Mouse (Mus musculus) limb, embryonic 15.5 days (tissue): Measurements from ENCODE around the gene Zfp281. TPM values are rescaled to one million over a fixed set of nuclear protein-coding genes. Genes with fewer than 3 reads are reported as not detected.
A peak's percentile ranks its signal among the peaks of the same experiment; 100 is the strongest.

Experiments used
- ATAC-seq: fragments of 200-750 bp; cut with Nextera tagmentation; 2 replicates; pipeline ENCODE4 v1.8.0; 2017; ENCODE audit warnings: low read depth, moderate TSS enrichment; ENCODE audit not compliant: insufficient number of reproducible peaks, low FRiP score, low TSS enrichment
- H3K27ac ChIP-seq: fragments of 300-500 bp; sonication (generic); 2 replicates; pipeline ENCODE4 v1.5.1; 2015; ENCODE audit warnings: moderate library complexity, mild to moderate bottlenecking, inconsistent platforms
- H3K27me3 ChIP-seq: fragments of 300-500 bp; sonication (generic); 2 replicates; pipeline ENCODE4 v1.6.1; 2015; ENCODE audit warnings: inconsistent platforms
- H3K36me3 ChIP-seq: fragments of 300-500 bp; sonication (generic); 2 replicates; pipeline ENCODE4 v1.6.1; 2015; ENCODE audit warnings: inconsistent platforms
- H3K4me1 ChIP-seq: fragments of 300-500 bp; sonication (generic); 2 replicates; pipeline ENCODE4 v1.6.1; 2015; ENCODE audit warnings: inconsistent platforms
- H3K4me2 ChIP-seq: fragments of 300-500 bp; sonication (generic); 2 replicates; pipeline ENCODE4 v1.6.1; 2015; ENCODE audit warnings: mild to moderate bottlenecking, inconsistent platforms
- H3K4me3 ChIP-seq: fragments of 300-500 bp; sonication (generic); 2 replicates; pipeline ENCODE4 v1.5.1; 2015; ENCODE audit warnings: mild to moderate bottlenecking, inconsistent platforms
- H3K9ac ChIP-seq: fragments of 300-500 bp; sonication (generic); 2 replicates; pipeline ENCODE4 v1.6.1; 2015; ENCODE audit warnings: inconsistent platforms
- H3K9me3 ChIP-seq: fragments of 300-500 bp; sonication (generic); 2 replicates; pipeline ENCODE4 v1.6.1; 2016; ENCODE audit warnings: inconsistent platforms
- WGBS: fragments of 180-500 bp; shearing (Covaris S2); methylation state at CpG from one replicate; pipeline ENCODE4 v1.1.7; 2015; 5-methylcytosine and 5-hydroxymethylcytosine counted together
- polyA plus RNA-seq: library from polyadenylated mRNA; unstranded; fragments of >200 nt; fragmentation: Nextera tagmentation; extraction: Ambion mirVana; gene quantifications from 2 replicates; pipeline ENCODE4 v1.2.1, GENCODE M21; 2015

The Zfp281 gene
- polyA plus RNA-seq, 1 experiment from 2014 or later = 17.3 TPM

DNA sequence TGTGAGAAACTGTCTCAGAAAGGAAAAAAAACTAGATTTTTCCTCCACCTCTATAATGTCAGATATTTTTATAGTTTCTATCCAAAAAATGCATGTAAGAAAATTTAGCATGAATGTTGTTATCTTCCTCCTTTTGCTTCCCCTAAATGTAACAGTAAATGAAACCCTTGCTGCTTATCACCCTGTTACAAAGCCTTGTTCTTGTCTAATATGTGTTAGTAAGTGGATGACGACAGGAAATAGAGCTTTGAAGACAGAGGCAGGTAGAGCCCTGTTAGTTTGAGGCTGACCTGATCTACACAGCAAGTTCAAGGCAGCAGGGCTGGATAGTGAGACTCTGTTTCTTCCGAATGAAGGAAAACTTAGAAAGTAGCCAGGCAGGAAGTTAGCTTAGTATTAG lies 14.5 kb downstream of the Zfp281 start:
- Histone ChIP-seq H3K4me1 (no peaks in the 10 kb centered on the region), H3K27ac (no peak overlapping the region), H3K9me3 (no peaks in the 10 kb centered on the region), H3K27me3 (no peaks in the 10 kb centered on the region), H3K4me2 (no peak overlapping the region), H3K4me3 (no peak overlapping the region), H3K36me3 (no peaks in the 10 kb centered on the region), H3K9ac (no peak overlapping the region)
- 71% methylated on average over 2 of the region's 2 CpGs for WGBS
- no peak for ATAC-seq

DNA sequence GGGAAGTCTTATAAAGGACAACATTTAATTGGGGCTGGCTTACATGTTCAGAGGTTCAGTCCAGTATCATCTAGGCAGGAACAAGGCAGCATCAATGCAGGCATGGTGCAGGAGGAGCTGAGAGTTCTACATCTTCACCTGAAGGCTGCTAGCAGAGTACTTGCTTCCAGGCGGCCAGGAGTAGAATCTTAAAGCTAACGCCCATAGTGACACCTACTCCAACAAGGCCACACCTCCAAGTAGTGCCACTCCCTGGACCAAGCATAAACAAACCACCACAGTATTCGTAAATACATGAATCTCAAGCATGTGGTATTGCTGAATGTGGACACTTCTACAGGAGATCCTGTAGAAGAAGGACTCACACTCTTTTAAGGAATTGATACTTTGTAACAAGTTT lies 18.0 kb downstream of the Zfp281 start:
- no peak overlapping the region for H3K4me2 ChIP-seq
- H3K9me3 ChIP-seq = no peaks in the 10 kb centered on the region
- no peak for ATAC-seq
- H3K36me3 ChIP-seq = no peaks in the 10 kb centered on the region
- H3K27ac ChIP-seq = no peak overlapping the region
- H3K4me1 ChIP-seq = 0 out of 2 replicates have a peak, but pooled peaks cover 4% of the 10 kb centered on the region
- 66% methylated on average over 3 of the region's 3 CpGs for WGBS
- no peak overlapping the region for H3K4me3 ChIP-seq
- H3K27me3 ChIP-seq = no peaks in the 10 kb centered on the region
- no peak overlapping the region for H3K9ac ChIP-seq

DNA sequence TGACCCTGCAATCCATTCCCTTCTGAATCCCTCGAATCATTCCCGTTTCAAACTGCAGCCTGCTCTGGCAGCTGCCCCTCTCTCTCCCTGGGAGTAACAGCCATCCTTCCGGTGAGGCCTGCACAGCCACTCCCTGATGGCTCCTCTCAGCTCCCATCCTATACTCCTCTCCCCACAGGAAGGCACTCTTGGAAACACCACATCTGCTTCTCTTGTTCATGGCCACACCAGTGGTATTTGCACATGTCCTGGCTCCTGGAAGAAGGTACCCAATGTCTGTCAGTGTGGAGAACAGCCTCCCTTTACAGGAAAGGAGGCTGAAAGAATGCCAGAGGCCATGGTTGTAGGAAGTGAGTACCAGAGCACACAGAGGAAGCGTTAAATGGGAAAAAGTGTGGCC lies 19.8 kb downstream of the Zfp281 start:
- H3K9me3 ChIP-seq = no peaks in the 10 kb centered on the region
- no peak for ATAC-seq
- H3K9ac ChIP-seq = no peak overlapping the region
- 0 out of 2 replicates have a peak, but pooled peaks cover 4% of the 10 kb centered on the region for H3K4me1 ChIP-seq
- 32% methylated on average over 4 of the region's 4 CpGs for WGBS
- H3K4me2 ChIP-seq = no peak overlapping the region
- no peak overlapping the region for H3K27ac ChIP-seq
- no peaks in the 10 kb centered on the region for H3K36me3 ChIP-seq
- H3K27me3 ChIP-seq = no peaks in the 10 kb centered on the region
- no peak overlapping the region for H3K4me3 ChIP-seq

DNA sequence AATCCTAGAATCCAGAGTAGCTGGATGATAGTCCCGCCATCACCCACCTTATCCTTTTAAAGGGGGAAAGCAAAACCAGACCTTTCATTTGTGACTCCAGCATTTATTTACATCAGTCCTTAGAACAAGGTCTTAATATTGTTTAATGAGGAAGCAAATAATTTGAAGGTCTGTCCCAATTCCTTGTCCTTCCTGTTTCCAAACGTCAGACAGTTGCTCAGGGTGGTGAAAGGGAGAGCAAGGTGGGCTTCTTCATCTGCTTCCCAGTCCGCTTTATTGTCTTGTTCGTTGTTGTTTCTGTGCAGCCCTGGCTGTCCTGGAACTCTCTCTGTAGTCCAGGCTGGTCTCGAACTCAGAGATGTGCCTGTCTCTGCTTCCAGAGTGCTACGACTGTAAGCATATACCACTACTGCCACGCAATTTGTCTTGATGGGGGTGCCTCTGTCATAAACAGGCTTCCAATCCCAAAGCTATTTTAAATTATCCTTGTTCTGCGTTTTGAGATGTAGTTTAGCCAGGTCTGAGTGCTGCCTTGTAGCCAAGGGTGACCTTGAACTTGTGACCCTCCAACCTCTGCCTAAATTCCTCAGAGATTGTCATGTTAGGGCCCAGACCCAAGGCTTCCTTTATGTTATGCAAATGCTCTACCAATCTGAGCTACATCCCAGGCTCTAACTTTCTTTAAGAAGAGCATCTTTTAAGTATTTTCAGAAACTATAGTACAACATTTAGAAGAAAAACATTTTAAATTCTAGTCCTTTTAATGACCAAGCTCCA lies 21.3 kb downstream of the Zfp281 start:
- WGBS = 81% methylated on average over 8 of the region's 8 CpGs
- Histone ChIP-seq H3K9me3 (no peaks in the 10 kb centered on the region), H3K4me2 (no peak overlapping the region), H3K27me3 (no peaks in the 10 kb centered on the region), H3K27ac (no peak overlapping the region), H3K4me1 (0 out of 2 replicates have a peak, but pooled peaks cover 4% of the 10 kb centered on the region), H3K36me3 (no peaks in the 10 kb centered on the region), H3K4me3 (no peak overlapping the region), H3K9ac (no peak overlapping the region)
- ATAC-seq = no peak

DNA sequence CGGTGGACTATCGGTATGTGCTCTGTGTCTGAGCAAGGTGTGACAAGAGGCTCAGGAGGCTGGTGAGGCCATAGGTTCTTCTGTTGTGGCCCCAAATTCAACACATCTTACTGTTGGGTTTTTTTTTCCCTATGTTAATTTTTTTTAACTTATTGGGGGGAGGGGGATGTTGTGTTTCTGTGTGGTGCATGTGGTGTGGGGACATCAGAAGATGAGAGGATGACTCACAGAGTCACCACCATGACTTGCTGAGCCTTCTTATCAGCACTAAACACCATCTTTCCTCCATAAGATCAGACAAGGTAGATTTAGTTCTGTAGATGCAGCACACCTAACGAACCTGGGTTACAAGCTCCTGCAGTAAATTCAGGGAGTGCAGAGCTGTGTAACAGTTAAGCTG lies 27.4 kb downstream of the Zfp281 start:
- Histone ChIP-seq H3K4me3 (no peak overlapping the region), H3K27me3 (no peaks in the 10 kb centered on the region), H3K27ac (no peak overlapping the region), H3K4me2 (no peak overlapping the region), H3K36me3 (no peaks in the 10 kb centered on the region), H3K9me3 (no peaks in the 10 kb centered on the region), H3K4me1 (no peaks in the 10 kb centered on the region), H3K9ac (no peak overlapping the region)
- WGBS = 81% methylated on average over 3 of the region's 3 CpGs
- no peak for ATAC-seq

DNA sequence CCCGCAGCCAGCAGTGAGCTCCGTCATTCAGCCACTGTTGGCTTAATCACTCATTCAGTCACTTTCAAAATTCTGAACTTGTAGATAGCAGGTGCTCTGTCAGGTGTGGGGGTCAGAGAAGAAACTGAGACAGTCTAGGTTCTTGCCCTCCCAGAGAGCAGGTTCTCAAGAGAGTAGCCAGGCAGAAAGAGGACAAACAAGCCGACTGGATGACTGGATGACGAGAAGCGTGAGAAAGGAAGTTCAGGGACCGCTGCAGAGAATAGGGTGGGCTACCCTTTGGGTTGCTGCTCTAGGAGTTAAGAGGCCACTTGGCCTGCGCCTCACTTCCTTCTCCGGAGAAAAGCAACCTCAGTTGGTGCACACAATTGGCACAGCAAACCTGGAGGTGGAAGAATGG lies 28.8 kb downstream of the Zfp281 start:
- H3K9me3 ChIP-seq = no peaks in the 10 kb centered on the region
- H3K4me1 ChIP-seq = no peaks in the 10 kb centered on the region
- no peaks in the 10 kb centered on the region for H3K27me3 ChIP-seq
- H3K27ac ChIP-seq = no peak overlapping the region
- no peaks in the 10 kb centered on the region for H3K36me3 ChIP-seq
- WGBS = 81% methylated on average over 8 of the region's 8 CpGs
- H3K9ac ChIP-seq = no peak overlapping the region
- no peak overlapping the region for H3K4me3 ChIP-seq
- H3K4me2 ChIP-seq = no peak overlapping the region
- ATAC-seq = no peak

DNA sequence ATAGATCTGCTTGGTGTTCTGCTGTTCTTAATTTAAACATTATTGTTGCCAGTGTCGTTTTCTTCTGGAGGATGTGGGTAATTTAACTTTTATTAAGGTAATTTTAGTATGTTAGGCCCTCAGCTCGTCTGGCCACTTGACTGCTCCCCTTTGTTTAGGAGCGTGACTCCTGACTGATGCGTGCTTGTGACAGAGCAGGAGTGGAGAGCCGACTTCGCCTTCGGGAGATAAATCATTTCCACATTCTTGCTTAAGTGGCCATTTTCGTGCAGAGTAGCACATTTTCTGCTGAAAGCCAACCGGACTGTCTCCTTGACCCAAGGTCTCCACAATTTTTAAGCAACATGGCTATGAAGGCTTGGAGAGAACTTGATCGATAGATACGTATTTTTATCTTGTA lies 29.7 kb downstream of the Zfp281 start:
- H3K9me3 ChIP-seq = no peaks in the 10 kb centered on the region
- H3K4me1 ChIP-seq = no peaks in the 10 kb centered on the region
- H3K36me3 ChIP-seq = no peaks in the 10 kb centered on the region
- no peak overlapping the region for H3K4me2 ChIP-seq
- H3K9ac ChIP-seq = no peak overlapping the region
- H3K27me3 ChIP-seq = no peaks in the 10 kb centered on the region
- ATAC-seq = no peak
- 40% methylated on average over 11 of the region's 11 CpGs for WGBS
- no peak overlapping the region for H3K4me3 ChIP-seq
- H3K27ac ChIP-seq = no peak overlapping the region

DNA sequence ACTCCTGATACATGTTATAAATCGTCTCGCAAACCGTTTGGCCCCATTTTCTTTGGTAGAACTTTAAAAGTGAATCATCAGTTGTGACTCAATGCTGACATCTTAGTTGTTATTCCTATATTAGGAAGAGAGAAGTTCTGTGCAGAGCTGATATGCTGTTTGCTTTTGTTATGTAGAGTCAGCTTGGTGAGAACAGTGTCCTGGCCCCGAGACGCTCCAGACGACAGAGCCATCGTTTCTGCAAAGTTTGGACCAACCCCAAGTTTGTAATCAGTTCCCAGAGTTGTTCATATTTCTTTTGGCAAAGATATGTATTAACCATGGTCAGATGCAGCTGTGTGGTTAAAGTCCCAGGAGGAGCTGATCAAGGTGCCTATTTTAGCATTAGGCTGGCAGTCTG lies 31.9 kb downstream of the Zfp281 start:
- Histone ChIP-seq H3K9me3 (no peaks in the 10 kb centered on the region), H3K27ac (no peak overlapping the region), H3K4me1 (peaks cover 3% of the 10 kb centered on the region; the same call in 1 of the 2 replicates), H3K4me2 (no peak overlapping the region), H3K9ac (no peak overlapping the region), H3K4me3 (no peak overlapping the region), H3K27me3 (no peaks in the 10 kb centered on the region), H3K36me3 (no peaks in the 10 kb centered on the region)
- whole genome bisulfite sequencing = 63% methylated on average over 7 of the region's 7 CpGs
- ATAC-seq = no peak

DNA sequence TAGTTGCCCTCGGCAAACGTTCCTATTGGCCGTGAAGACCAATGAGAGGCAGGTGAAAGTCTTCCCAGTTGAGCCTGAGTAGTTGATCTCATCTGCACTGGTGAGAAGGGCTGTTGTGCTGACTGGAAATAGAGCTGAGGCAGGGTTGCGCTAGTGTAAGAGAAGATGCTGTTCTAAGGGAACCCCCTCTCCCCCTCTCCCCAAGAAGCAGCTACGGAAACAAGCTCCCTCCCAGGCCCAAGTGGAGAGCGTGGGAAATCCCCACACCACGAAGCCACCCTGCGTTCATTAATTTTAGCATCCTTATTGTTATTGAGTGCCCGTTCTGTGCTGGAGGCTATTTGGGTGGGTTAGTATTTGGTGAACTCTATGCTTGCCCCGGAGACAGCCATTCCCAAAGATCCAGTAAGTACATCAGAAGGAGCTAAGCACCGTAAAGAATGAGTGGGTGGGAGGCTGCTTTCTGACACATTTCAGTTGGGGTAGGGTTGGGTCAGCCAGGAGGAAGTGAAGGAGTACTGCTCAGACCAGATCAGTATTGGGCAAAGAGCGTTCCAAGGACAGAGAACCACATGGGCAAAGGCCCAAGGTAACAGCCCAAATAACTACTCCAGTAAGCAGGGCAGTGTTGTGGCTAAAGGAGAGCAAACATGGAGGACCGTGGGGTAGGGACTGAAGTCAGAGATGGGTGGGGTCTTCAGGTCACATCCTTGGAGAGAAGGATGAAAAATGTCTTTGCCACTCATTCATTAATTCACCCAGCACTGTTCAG lies 33.9 kb downstream of the Zfp281 start:
- Histone ChIP-seq H3K4me3 (no peak overlapping the region), H3K9ac (no peak overlapping the region), H3K4me1 (peaks cover 9% of the 10 kb centered on the region; the same call in 1 of the 2 replicates), H3K4me2 (no peak overlapping the region), H3K27me3 (no peaks in the 10 kb centered on the region), H3K9me3 (no peaks in the 10 kb centered on the region), H3K27ac (no peak overlapping the region), H3K36me3 (no peaks in the 10 kb centered on the region)
- 90% methylated on average over 13 of the region's 13 CpGs for WGBS
- ATAC-seq = no peak

DNA sequence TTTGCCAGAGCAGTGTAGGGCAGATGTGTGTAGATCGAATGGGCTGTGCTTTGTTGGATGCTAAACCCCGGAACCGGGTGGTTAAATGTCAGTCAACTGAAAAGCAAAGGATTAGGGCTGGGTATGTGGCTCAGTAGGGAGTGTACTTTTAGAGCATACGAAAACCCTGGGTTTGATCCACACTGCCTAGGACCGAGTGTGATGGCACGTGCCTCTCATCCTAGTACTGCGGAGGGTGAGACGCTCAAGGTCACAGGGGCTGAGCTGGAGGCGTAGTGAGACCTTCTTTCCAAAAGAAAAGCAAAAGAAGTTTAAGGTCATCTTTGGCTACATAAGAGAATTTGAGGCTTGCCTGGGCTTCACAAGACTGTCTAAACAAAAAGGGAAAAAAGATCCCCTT lies 34.6 kb downstream of the Zfp281 start:
- Histone ChIP-seq H3K4me1 (peaks cover 9% of the 10 kb centered on the region; the same call in 1 of the 2 replicates), H3K9me3 (no peaks in the 10 kb centered on the region), H3K27ac (no peak overlapping the region), H3K4me3 (no peak overlapping the region), H3K36me3 (no peaks in the 10 kb centered on the region), H3K4me2 (no peak overlapping the region), H3K9ac (no peak overlapping the region), H3K27me3 (no peaks in the 10 kb centered on the region)
- no peak for ATAC-seq
- WGBS = 87% methylated on average over 9 of the region's 9 CpGs

DNA sequence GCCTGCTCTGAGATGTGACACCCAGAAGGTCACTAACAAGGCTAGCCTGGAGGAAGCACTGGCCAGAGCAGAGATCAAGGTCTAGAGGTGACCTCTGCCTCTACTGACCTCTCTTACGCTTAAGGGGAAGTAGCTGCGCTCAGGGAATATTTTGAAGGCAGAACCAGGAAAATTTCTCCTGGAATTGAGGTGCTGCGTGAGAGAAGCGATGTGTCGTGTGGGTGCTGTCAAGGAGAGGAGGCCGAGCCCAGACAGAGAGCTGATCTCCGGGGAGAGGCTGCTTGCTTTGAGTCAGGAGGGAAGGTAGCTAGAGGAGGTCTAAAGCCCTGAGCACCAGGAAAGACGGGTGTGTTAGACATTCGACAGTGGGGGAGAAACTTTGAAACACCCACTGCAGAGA lies 35.2 kb downstream of the Zfp281 start:
- H3K9me3 ChIP-seq = no peaks in the 10 kb centered on the region
- no peak overlapping the region for H3K27ac ChIP-seq
- WGBS = 68% methylated on average over 9 of the region's 9 CpGs
- no peaks in the 10 kb centered on the region for H3K27me3 ChIP-seq
- no peak overlapping the region for H3K4me3 ChIP-seq
- H3K4me1 ChIP-seq = peaks cover 9% of the 10 kb centered on the region; the same call in 1 of the 2 replicates
- no peak overlapping the region for H3K9ac ChIP-seq
- H3K36me3 ChIP-seq = no peaks in the 10 kb centered on the region
- ATAC-seq = no peak
- no peak overlapping the region for H3K4me2 ChIP-seq

DNA sequence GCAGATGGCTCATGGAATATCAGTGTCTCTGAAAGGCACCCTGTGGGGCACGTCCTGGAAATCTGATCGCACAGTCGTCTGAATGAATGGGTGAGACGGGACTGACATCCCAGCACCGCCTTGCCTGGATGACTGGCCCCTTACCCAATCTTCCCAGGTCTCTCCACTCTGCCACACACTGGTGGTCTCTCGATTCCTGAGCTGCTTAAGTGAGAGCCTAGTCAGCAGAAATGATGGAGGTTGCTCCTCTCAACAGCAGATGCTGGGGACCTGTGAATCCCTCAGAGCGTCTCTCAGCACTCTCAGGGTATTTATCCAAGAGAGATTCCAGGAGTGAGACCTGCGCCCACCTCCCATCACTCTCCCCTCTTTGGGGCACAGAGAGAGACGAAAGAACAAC lies 36.8 kb downstream of the Zfp281 start:
- Histone ChIP-seq H3K4me3 (no peak overlapping the region), H3K4me2 (no peak overlapping the region), H3K27me3 (no peaks in the 10 kb centered on the region), H3K36me3 (no peaks in the 10 kb centered on the region), H3K9ac (no peak overlapping the region), H3K27ac (peak overlapping the region; percentile 33), H3K9me3 (no peaks in the 10 kb centered on the region), H3K4me1 (peaks cover 11% of the 10 kb centered on the region)
- ATAC-seq = no peak
- WGBS = 37% methylated on average over 9 of the region's 9 CpGs
